Mouse (Mus musculus) G1E (cell line): ENCODE data around the gene Bcar3. TPM values are rescaled to one million over a fixed set of nuclear protein-coding genes. Genes with fewer than 3 reads are reported as not detected.

Experiments used
- ATAC-seq: 2 replicates; pipeline ENCODE4 v1.8.0; 2016; ENCODE audit warnings: mild to moderate bottlenecking; ENCODE audit not compliant: insufficient number of reproducible peaks, poor library complexity, low FRiP score, severe bottlenecking; ENCODE audit errors: extremely low read depth
- DNase-seq: peaks from one replicate; pipeline ENCODE4 v3.0.0; 2012; ENCODE audit warnings: low spot score
- H3K27me3 ChIP-seq: 2 replicates; pipeline ENCODE4 v1.6.1; 2012; ENCODE audit warnings: mild to moderate bottlenecking, low read length, inconsistent platforms; ENCODE audit not compliant: insufficient read depth
- H3K36me3 ChIP-seq: replicated peaks from 2 replicates; pipeline ENCODE3; 2012; ENCODE audit warnings: mild to moderate bottlenecking, inconsistent platforms
- H3K4me1 ChIP-seq: 2 replicates; pipeline ENCODE4 v1.6.1; 2012; ENCODE audit warnings: low read depth, low read length, inconsistent platforms, mixed read lengths; ENCODE audit not compliant: insufficient read depth
- H3K4me3 ChIP-seq: 2 replicates; pipeline ENCODE4 v1.5.1; 2012; ENCODE audit warnings: low read depth, mild to moderate bottlenecking, inconsistent platforms, low read length, moderate library complexity, mixed read lengths
- H3K9me3 ChIP-seq: replicated peaks from 2 replicates; pipeline ENCODE4 v1.6.1; 2012; ENCODE audit warnings: inconsistent platforms
- CTCF ChIP-seq: IDR thresholded peaks from 2 replicates; pipeline ENCODE4 v1.5.1; 2012; ENCODE audit warnings: low read depth, low read length, inconsistent platforms, mixed read lengths
- GATA1 ChIP-seq: IDR thresholded peaks from 2 replicates; pipeline ENCODE4 v1.6.1; 2012; ENCODE audit warnings: borderline replicate concordance, low read length, inconsistent platforms, mixed read lengths
- GATA2 ChIP-seq: IDR thresholded peaks from 2 replicates; pipeline ENCODE4 v1.6.1; 2012; ENCODE audit warnings: low read depth, low read length, inconsistent platforms, borderline replicate concordance
- POLR2AphosphoS5 ChIP-seq: IDR thresholded peaks from 2 replicates; pipeline ENCODE4 v1.6.1; 2012; ENCODE audit warnings: low read depth, low read length, inconsistent platforms; ENCODE audit not compliant: insufficient replicate concordance
- TAL1 ChIP-seq: conservative IDR thresholded peaks from 2 replicates; pipeline ENCODE4 v1.6.1; 2012; ENCODE audit warnings: low read depth, low read length, inconsistent platforms, mixed read lengths
- polyA plus RNA-seq: library from polyadenylated mRNA; stranded (reverse); fragments of >175 nt; gene quantifications from 2 replicates; pipeline ENCODE4 v1.2.3, GENCODE M21; 2012
- total RNA-seq, 2 experiments: library from RNA; stranded (forward) in 1 of 2; stranded (reverse) in 1 of 2; fragments of 200-1000 nt in 1 of 2; fragments of >200 nt in 1 of 2; fragmentation: Nextera tagmentation in 1 of 2; gene quantifications; 2 replicates each; pipeline ENCODE4 v1.2.3; 2014 to 2017

Gene Bcar3
- total and polyA plus RNA-seq, 3 experiments = 0.27 TPM; not detected in 2

DNA sequence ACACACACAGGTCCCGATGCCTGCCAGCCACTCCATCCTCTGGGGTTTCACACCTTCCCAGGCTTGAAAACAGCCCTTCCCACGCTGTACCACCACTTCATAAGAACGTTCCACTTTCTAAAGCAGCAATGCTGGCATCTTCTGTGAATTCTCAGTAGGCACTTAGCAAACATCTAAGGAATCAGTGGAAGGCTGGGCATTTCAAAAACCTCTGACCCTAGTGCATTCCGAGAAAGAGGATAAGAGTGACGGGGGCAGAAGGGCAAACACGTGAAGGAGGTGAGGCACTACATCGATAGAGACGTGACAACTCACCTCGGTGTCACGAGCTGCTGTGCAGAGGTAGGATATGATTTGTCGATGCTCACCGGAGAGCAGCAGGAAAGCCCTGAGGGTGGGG lies 36.5 kb downstream of the Bcar3 start:
- TF ChIP-seq POLR2AphosphoS5 = no peak
- TF ChIP-seq GATA2 = no peak
- TF ChIP-seq CTCF = no peak
- TF ChIP-seq GATA1 = no peak
- no peak for TF ChIP-seq TAL1
- ATAC-seq = no peak
- H3K27me3 ChIP-seq = no peaks in the 10 kb centered on the region

DNA sequence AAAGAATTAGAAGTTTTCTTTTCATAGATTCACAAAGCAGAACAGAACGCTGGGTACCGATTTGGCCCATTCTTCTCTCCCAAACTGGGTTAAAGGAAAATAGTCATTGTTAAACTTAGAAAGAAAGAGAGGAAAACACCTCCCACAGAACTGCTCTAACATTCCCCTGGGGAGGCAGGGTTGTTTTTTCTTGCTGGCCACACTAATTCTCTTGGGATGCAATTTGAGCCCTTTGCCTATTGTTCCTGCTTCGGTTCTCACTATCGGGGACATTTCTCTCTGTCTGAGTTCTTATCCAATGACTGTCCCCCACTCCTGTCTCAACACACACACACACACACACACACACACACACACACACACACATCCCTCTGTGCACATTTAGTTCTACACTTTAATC lies 39.6 kb downstream of the Bcar3 start:
- Histone ChIP-seq H3K4me3 (no peak overlapping the region), H3K27me3 (no peaks in the 10 kb centered on the region)

More for the DNA sequence above, 36.5 kb downstream of the Bcar3 start:
- Histone ChIP-seq H3K36me3 (no peaks in the 10 kb centered on the region), H3K4me3 (no peak overlapping the region), H3K9me3 (no peaks in the 10 kb centered on the region), H3K4me1 (no peaks in the 10 kb centered on the region)
- DNase-seq = no peak

DNA sequence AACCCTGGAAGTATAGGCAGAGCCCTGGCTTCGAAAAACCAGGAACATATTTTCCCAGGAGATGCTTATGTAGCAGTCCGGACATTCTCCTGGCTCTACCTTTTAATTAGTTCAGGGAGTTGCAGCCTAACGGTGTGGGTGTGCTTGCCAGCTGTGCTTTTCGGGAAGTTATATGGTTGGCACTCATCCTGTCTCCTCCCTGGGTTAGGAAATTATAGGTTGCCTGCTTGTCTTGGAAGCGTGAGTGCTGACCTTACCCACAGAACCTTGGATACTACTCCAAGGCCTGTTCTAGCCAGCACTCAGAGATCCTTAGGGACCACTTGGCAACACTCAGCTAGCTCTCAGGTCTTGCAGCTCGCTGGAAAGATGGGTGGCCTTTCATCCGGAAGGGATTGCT lies 40.0 kb downstream of the Bcar3 start:
- H3K36me3 ChIP-seq = no peaks in the 10 kb centered on the region
- no peak for TF ChIP-seq GATA2
- TF ChIP-seq POLR2AphosphoS5 = no peak
- no peak for TF ChIP-seq TAL1
- TF ChIP-seq CTCF = no peak
- TF ChIP-seq GATA1 = no peak
- no peak for ATAC-seq
- no peaks in the 10 kb centered on the region for H3K27me3 ChIP-seq
- no peaks in the 10 kb centered on the region for H3K9me3 ChIP-seq
- H3K4me1 ChIP-seq = no peaks in the 10 kb centered on the region
- no peak overlapping the region for H3K4me3 ChIP-seq
- no peak for DNase-seq

More for the DNA sequence above, 39.6 kb downstream of the Bcar3 start:
- DNase-seq (no peak), ATAC-seq (no peak)
- TF ChIP-seq GATA2 (no peak), CTCF (no peak), POLR2AphosphoS5 (no peak), TAL1 (no peak), GATA1 (no peak)
- Histone ChIP-seq H3K36me3 (no peaks in the 10 kb centered on the region), H3K9me3 (no peaks in the 10 kb centered on the region), H3K4me1 (no peaks in the 10 kb centered on the region)

DNA sequence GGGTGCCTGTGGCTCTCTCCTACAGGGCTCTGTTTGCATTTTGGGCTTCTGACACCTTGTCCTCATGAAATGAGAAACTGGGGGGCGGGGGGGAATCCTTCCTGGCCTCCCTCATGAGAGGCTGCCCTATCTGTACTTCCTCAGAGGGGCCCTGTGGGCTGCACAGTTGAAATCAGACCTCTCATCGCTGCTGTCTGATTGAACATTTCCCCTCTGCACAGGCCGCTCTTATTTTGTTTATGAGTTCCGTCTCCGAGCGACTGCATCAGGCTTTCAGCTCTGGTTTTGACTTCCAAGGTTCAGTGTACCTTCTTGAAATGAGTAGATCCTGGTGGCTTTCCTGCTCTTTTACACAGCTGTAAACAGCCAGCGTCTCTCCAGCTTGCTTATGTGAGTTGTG lies 40.4 kb downstream of the Bcar3 start:
- Histone ChIP-seq H3K36me3 (no peaks in the 10 kb centered on the region), H3K4me3 (no peak overlapping the region), H3K9me3 (no peaks in the 10 kb centered on the region), H3K27me3 (no peaks in the 10 kb centered on the region), H3K4me1 (no peaks in the 10 kb centered on the region)
- ATAC-seq (no peak), DNase-seq (no peak)
- no peak for TF ChIP-seq POLR2AphosphoS5
- TF ChIP-seq GATA1 = no peak
- TF ChIP-seq GATA2 = no peak
- TF ChIP-seq TAL1 = no peak
- no peak for TF ChIP-seq CTCF

DNA sequence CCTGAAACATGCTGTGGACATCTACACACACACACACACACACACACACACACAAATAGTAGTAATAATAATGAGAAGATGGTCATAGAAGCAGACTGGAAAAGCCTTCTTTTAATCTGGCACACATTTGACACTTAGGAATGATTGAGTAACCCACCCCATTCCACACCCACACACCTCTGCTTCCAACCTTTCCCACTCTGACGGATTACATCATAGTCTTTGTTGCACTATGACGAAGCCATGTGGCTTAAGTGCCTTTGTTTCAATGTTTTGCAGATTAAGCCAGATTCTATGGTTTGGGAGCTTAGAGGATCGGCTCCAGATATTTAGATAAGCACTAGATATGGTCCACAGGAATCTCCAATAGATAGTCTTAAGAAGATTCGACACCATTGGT lies 42.1 kb downstream of the Bcar3 start:
- H3K4me3 ChIP-seq = no peak overlapping the region
- no peak for DNase-seq
- no peaks in the 10 kb centered on the region for H3K4me1 ChIP-seq
- TF ChIP-seq POLR2AphosphoS5 = no peak
- no peak for TF ChIP-seq TAL1
- no peak for TF ChIP-seq GATA1
- no peak for TF ChIP-seq GATA2
- no peak for TF ChIP-seq CTCF
- H3K9me3 ChIP-seq = no peaks in the 10 kb centered on the region
- ATAC-seq = no peak
- H3K36me3 ChIP-seq = no peaks in the 10 kb centered on the region
- H3K27me3 ChIP-seq = no peaks in the 10 kb centered on the region; the same call in 1 of the 2 replicates

DNA sequence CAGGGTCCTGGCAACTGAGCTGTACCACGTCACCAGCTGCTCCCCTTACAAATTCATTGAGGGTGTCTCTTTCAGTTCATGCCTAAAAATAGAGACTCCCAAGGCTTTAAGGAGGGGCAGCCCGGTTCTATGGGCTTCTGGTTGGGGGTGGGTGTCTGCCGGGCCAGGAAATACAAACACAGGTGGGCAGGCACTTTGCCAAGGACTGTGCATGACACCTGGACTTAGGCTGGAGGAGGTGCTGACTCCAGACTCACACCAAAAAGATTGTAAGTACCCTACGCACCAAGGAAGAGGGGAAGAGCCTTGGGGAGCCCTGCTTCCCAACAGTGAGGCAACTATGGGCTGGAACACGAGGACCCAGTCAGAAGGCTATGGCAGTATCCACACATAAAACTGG lies 44.1 kb downstream of the Bcar3 start:
- DNase-seq (no peak), ATAC-seq (no peak)
- H3K36me3 ChIP-seq = no peaks in the 10 kb centered on the region
- no peaks in the 10 kb centered on the region for H3K4me1 ChIP-seq
- no peaks in the 10 kb centered on the region for H3K9me3 ChIP-seq
- H3K27me3 ChIP-seq = no peaks in the 10 kb centered on the region; the same call in 1 of the 2 replicates
- H3K4me3 ChIP-seq = no peak overlapping the region
- TF ChIP-seq TAL1 (no peak), GATA2 (no peak), CTCF (no peak), POLR2AphosphoS5 (no peak), GATA1 (no peak)

DNA sequence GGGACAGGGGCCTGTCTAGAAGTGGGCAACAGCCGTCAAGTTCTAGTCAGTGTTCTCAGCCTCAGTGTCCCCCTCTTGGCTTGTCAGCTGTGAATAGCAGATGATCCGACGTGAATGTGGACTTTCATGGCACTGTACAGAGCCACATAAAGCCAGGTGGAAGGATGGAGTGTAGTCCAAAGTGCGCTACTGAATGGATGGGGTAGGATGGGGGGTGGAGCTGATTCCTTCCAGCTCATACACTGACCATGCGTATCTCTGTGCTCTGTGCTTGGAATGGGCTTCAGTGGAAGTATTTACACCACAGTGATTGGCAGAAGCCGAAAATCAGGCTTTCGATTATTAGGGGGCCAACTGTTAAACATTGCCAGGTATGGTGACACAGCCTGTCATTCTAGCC lies 45.0 kb downstream of the Bcar3 start:
- ATAC-seq (no peak), DNase-seq (no peak)
- H3K4me3 ChIP-seq = no peak overlapping the region
- no peaks in the 10 kb centered on the region for H3K9me3 ChIP-seq
- TF ChIP-seq GATA1 (no peak), GATA2 (no peak), POLR2AphosphoS5 (no peak), CTCF (no peak), TAL1 (no peak)
- no peaks in the 10 kb centered on the region for H3K4me1 ChIP-seq
- no peaks in the 10 kb centered on the region; the same call in 1 of the 2 replicates for H3K27me3 ChIP-seq
- no peaks in the 10 kb centered on the region for H3K36me3 ChIP-seq
